15 mouse cellular contexts compared by ENCODE assay signal in the genomic region with DNA sequence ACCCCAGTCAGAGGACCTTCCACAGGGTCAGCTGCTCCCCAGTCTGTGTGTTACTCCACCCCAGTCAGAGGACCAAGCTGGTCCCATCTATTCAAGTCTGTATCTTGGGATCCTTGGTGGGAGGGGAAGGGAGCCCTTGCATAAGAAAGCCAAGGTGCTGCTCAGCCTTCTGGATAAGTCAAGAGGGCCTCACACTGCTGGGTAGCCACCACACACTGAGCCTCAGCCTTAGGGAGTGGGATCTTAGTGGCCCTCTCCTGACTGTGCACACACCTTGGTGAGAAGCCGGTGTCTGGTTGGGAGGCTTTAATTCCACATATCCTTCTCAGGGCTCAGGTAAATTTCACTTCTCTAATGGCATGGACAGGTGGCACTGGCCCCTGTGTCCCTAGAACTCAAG. TPM values are rescaled to one million over a fixed set of nuclear protein-coding genes. Genes with fewer than 3 reads are reported as not detected.
A peak's percentile ranks its signal among the peaks of the same experiment; 100 is the strongest.
DNase-seq lines count a peak whose midpoint lies in the region; TF ChIP-seq lines count a peak whose summit lies in the region.
"Had no signal": no experiment of that assay in that cellular context is flagged by ENCODE, and none has a peak within 500 bp of the region (broad histone marks: within the 10 kb centered on the region; RNA-seq: fewer than 3 reads in every experiment).

No protein-coding gene starts in this region.

- intact Hi-C loops in gastrocnemius, adult 2 months (cut with DNase I), result no loop called here
- intact Hi-C loops in left cerebral cortex, adult 2 months (cut with DNase I), result no loop called here

- TF ChIP-seq POLR2A in spleen, adult 2 months (IDR thresholded peaks at IDR 0.05; ENCODE audit: low read depth, low read length), result no peak

- H3K4me1 ChIP-seq in spleen, adult 2 months (ENCODE audit: control insufficient read depth, insufficient read depth, insufficient read length), result peaks cover 33% of the 10 kb centered on the region; the same call in 1 of the 2 replicates

- 79% methylated on average over 1 of the region's 1 CpGs for WGBS in spleen, adult 2 months

- DNase-seq in gastrocnemius, adult 2 months, result no peak
- DNase-seq in gastrocnemius, postnatal 4 days (ENCODE audit: low spot score in 2 of 2), result no peak
- DNase-seq in left cerebral cortex, adult 2 months (ENCODE audit: extremely low spot score in 1 of 2, low spot score in 2 of 2), result no peak
- no peak for DNase-seq in left cerebral cortex, adult 8-10 months (ENCODE audit: low spot score in 2 of 2)
- DNase-seq in spleen, adult 2 months (ENCODE audit: low read depth in 1 of 2, low spot score in 2 of 2), result no peak
- no peak for DNase-seq in spleen, postnatal 10 days (ENCODE audit: low spot score in 2 of 2)
- no peak for DNase-seq in kidney, adult 11 months
- no peak for DNase-seq in embryo, embryonic 11 days
- DNase-seq: cerebellum, adult 8-10 months; lung, adult 2 months; midbrain, embryonic 14.5 days; thymus, postnatal 14 days had no signal

- no peak overlapping the region for H3K4me3 ChIP-seq in gastrocnemius, adult 2 months
- no peak overlapping the region for H3K4me3 ChIP-seq in left cerebral cortex, adult 2 months
- H3K4me3 ChIP-seq in spleen, adult 2 months (ENCODE audit: extremely low read depth, insufficient read depth, insufficient read length), result no peak overlapping the region
- H3K4me3 ChIP-seq: embryonic facial prominence, embryonic 12.5 days; limb, embryonic 13.5 days had no signal

- no peaks in the 10 kb centered on the region for H3K27me3 ChIP-seq in spleen, adult 2 months (ENCODE audit: control insufficient read depth, insufficient read depth, low read length)
- H3K27me3 ChIP-seq: embryonic facial prominence, embryonic 12.5 days; limb, embryonic 13.5 days had no signal

- H3K27ac ChIP-seq in gastrocnemius, adult 2 months, result peak overlapping the region; percentile 83
- peak overlapping the region; percentile 53; the same call in 1 of the 2 replicates for H3K27ac ChIP-seq in left cerebral cortex, adult 2 months
- H3K27ac ChIP-seq in spleen, adult 2 months (ENCODE audit: insufficient read depth, low read length), result peak overlapping the region; percentile 89
- H3K27ac ChIP-seq: hindbrain, postnatal 0 days; limb, embryonic 13.5 days had no signal

- H3K36me3 ChIP-seq in spleen, adult 2 months (ENCODE audit: control insufficient read depth, insufficient read depth, low read length), result peaks cover 30% of the 10 kb centered on the region

- no peak for TF ChIP-seq CTCF in gastrocnemius, adult 2 months (IDR thresholded peaks at IDR 0.05)
- no peak for TF ChIP-seq CTCF in left cerebral cortex, adult 2 months (IDR thresholded peaks at IDR 0.05)
- TF ChIP-seq CTCF in spleen, adult 2 months (IDR thresholded peaks at IDR 0.05; ENCODE audit: extremely low read depth, insufficient read depth, insufficient read length, insufficient replicate concordance), result no peak

RNA-seq across cellular contexts. Expression of a gene that starts 7.7 kb away (rescaled TPM):
- total RNA-seq in gastrocnemius, adult 2 months (2021), result 10 to 100 TPM; 14.2 to 19.3 TPM
- total RNA-seq in gastrocnemius, postnatal 4 days (2021), result 10 to 100 TPM; 94.2 to 97.4 TPM
- total RNA-seq in left cerebral cortex, adult 2 months (2021), result 10 to 100 TPM; 73.5 to 86.9 TPM
- 10 to 100 TPM; 64.0 to 86.2 (median 81.6) TPM for total RNA-seq in left cerebral cortex, adult 8-10 months (2022)
- polyA plus RNA-seq in spleen, adult 2 months (2012; rRNA removed), result 60.1 and 91.7 TPM in 2 replicates

RNA-seq across cellular contexts. Expression of a gene that starts 59.1 kb away (rescaled TPM):
- 10 to 100 TPM; 76.4 to 89.9 TPM for total RNA-seq in gastrocnemius, adult 2 months (2021)
- 100 to 1,000 TPM; 125 to 126 TPM for total RNA-seq in gastrocnemius, postnatal 4 days (2021)
- total RNA-seq in left cerebral cortex, adult 2 months (2021), result 10 to 100 TPM; 82.7 to 98.9 TPM
- total RNA-seq in left cerebral cortex, adult 8-10 months (2022), result 100 to 1,000 TPM in 3 of 4 experiments, 10 to 100 TPM in 1; 95.2 to 110 (median 106) TPM
- polyA plus RNA-seq in spleen, adult 2 months (2012; rRNA removed), result 12.7 and 21.2 TPM in 2 replicates
